Mouse (Mus musculus) spleen, adult 12 weeks (tissue): ENCODE data around the gene Slc30a10.

Source experiments
- DNase-seq: peaks from one replicate; pipeline ENCODE4 v3.0.0; 2022; ENCODE audit warnings: low spot score

Slc30a10 gene

GRCm38 (mm10) chr1:185462889-185463288 is 8.2 kb downstream of the Slc30a10 start:
- DNase-seq, result no peak

- peak; percentile 38 for DNase-seq
Measured at GRCm38 (mm10) chr1:185469551-185470021, 14.9 kb downstream of the Slc30a10 start.

GRCm38 (mm10) chr1:185472025-185472720 is 17.5 kb downstream of the Slc30a10 start:
- DNase-seq, result peak; percentile 55

DNA sequence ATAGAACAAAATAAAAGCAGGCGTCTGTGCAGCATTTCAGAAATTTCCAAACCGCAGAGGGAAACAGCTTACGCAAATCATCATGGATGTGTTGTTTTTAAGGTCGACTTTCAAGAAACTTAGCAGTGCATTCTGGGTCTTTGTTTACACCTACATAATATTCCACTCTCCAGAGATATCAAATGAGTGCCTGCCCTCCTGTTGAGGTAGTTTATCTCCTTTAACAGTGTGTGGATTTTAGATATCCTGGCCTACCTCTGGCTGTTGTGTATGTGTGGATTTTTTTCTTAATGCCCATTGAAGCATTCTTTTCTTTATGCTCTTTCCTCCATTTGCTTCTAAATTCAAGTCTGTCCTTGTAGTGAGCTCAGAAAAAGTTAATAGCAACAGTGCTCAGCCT is 18.1 kb downstream of the Slc30a10 start:
- no peak for DNase-seq

DNA sequence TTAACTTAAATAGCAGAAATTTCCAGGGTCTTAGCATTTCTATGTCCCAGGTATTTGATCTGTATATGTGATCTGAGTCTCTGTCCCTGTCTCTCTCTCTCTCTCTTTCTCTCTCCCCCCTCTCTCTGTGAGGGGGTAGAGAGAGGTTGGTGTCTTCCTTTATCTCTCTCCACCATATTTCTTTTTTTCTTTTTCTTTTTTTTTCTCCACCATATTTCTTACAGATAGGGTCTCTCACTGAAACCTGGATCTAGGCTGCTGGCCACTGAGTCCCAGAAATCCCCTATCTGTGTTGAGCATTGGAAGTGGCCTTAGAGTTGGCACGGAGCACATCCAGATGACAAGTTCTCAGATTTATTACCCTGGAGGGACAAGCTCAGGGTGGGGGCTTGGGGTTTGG is 18.8 kb downstream of the Slc30a10 start:
- no peak for DNase-seq

GRCm38 (mm10) chr1:185479861-185480260 is 25.2 kb downstream of the Slc30a10 start:
- DNase-seq, result no peak

GRCm38 (mm10) chr1:185482001-185482761 is 27.5 kb downstream of the Slc30a10 start:
- no peak for DNase-seq

- no peak for DNase-seq
Measured at GRCm38 (mm10) chr1:185482762-185483161, 28.1 kb downstream of the Slc30a10 start.

- DNase-seq, result no peak
Measured at GRCm38 (mm10) chr1:185483356-185484057, 28.9 kb downstream of the Slc30a10 start.

DNA sequence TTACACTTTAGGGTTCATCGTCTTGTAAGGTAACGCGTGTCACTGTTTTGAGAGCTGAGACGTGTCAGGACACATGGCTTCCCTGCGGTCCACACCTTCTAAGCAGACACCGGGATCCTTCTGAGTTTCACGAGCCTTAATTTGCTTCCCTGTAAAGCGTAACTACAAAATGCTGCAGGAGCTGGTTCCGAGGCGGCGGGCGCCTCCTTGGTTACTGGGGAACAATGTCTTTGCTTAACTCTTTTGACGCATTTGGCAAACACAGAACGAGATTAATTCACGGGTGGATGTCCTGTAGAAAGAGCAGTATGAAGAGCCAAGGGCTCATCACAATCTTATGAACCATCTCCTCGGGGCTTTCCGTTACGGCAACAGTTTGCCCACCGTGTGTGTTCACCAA is 29.6 kb downstream of the Slc30a10 start:
- no peak for DNase-seq

GRCm38 (mm10) chr1:185489893-185490292 is 35.2 kb downstream of the Slc30a10 start:
- no peak for DNase-seq

- DNase-seq, result no peak
Measured at GRCm38 (mm10) chr1:185490603-185491002, 36.0 kb downstream of the Slc30a10 start.

DNA sequence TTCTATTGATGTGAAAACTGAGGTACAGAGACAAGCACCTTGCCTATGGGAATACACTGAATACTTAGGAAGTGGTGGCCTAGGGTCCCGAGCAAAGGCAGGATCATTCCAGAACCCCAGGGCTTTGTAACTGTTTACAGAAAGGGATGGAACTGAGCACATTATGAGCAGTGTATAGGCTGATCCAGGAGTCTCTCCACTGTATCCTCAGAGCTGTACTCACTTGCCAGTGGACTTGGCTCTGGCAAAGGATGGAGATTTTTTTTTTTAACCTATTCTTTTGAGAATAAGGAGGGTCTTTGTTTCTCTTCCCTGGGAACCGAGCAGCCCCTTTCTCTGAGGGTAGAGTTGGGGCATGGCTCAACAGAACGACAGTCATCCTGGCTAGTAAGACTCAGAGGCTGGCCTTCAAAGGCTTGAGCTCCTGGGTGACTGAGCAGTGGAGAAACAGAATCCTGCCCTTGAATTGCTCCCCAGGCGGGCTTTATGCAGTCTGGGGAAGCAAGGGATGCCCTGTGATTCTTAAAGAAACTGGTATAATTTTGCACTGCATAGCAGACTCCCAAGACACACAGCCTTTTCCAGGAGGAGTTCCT is 38.9 kb downstream of the Slc30a10 start:
- DNase-seq, result no peak

DNA sequence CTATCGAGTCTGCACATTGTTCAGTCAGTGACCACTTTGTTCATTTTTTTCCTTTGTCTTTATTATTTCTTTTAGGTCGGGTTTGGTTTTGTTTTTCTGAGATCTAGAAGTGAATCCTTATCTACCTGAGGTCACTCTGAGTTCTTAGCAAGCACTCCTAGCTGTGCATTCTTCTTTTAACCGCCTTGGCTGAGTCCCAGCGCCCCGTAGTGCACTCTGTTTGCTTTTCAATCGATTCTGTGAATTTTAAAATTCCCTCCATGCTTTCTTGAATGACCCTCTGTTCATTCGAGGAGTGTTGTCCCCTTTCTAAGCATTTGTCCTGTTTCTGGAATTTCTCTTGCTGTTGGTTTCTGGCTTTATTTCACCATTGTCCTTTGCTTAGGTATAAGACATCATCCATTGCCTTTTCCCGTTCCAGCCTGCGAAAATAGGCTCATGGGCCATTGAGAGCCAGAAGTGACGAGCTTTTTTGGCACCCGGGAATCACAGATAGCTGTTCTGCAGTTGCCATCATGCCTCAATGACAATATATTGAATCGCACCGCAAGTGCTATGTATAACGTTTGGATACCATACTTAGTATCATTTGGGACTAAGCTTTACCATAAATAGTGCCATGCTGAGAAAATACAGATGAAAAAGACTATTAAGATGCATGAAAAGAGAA is 42.3 kb downstream of the Slc30a10 start:
- DNase-seq, result no peak

DNA sequence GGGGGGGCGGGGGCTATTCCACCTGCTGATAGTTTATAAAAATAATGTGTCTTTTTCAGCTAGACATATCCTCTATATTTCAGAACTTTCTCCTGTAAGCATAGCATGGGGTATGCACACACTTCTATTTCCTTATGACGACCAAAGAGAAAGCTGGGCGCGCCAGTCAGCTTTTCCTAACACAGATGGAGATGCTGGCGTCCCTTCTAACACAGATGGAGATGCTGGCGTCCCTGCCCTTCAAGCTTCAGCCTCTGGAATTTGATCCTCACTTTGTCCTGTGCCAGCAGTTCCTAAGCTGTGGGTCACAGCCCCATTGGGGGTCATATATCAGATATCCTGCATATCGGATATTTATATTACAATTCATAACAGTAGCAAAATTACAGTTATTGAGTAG is 46.0 kb downstream of the Slc30a10 start:
- no peak for DNase-seq

GRCm38 (mm10) chr1:185501801-185502340 is 47.2 kb downstream of the Slc30a10 start:
- DNase-seq, result no peak

GRCm38 (mm10) chr1:185502550-185502949 is 47.9 kb downstream of the Slc30a10 start:
- no peak for DNase-seq

DNA sequence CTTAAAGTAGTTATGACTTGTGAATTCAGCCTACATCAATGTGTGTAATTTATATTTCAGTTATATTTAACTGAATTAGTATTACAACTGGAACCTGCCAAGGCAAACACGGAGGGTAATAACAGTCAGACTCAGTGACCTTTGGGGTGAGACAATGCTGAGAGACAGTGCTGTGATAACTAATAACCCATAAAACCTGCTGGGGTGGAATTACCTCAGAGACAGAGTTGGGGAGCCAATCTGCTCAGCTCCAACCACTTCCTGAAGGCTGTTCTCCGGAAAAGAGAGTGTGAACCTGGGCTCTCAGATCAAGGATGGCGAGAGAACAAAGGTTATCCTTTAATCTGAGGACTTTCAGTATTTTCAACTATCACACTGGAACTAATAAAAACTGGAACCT is 54.4 kb downstream of the Slc30a10 start:
- DNase-seq, result no peak

GRCm38 (mm10) chr1:185511306-185511705 is 56.7 kb downstream of the Slc30a10 start:
- DNase-seq, result no peak

- DNase-seq, result no peak
Measured at GRCm38 (mm10) chr1:185515526-185515979, 60.9 kb downstream of the Slc30a10 start.

DNA sequence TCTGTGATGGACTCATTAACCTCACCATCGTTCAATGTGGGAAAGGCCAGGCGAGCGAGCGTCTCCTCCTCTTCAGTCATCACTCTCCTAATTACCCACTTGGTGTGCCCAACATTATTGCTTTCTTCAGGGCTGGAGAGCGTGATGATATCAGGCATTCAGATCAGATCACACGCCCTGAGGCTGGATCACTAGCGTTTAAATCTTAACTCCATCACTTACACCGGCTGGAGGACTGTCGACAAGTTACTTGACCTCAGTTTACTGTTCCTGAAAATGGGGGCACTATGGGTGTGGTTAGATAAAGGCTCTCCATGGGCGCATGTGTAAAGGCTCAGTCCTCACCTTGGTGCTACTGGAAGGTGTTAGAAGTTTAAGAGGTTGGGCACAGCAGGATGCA is 61.4 kb downstream of the Slc30a10 start:
- DNase-seq, result no peak
